Mouse (Mus musculus): ENCODE results near the gene Wdr27.
A peak's percentile ranks its signal among the peaks of the same experiment; 100 is the strongest.
"Not testable (repeated sequence)": the region's sequence is repeated elsewhere in the genome, so short reads cannot be mapped to it uniquely, and the experiment has no call there.

Gene Wdr27

GRCm38 (mm10) chr17:14928631-14929030, 14.3 kb downstream of the Wdr27 start:
- no peak for DNase-seq

GRCm38 (mm10) chr17:14927644-14928218, 15.2 kb downstream of the Wdr27 start:
- DNase-seq, result no peak

DNA sequence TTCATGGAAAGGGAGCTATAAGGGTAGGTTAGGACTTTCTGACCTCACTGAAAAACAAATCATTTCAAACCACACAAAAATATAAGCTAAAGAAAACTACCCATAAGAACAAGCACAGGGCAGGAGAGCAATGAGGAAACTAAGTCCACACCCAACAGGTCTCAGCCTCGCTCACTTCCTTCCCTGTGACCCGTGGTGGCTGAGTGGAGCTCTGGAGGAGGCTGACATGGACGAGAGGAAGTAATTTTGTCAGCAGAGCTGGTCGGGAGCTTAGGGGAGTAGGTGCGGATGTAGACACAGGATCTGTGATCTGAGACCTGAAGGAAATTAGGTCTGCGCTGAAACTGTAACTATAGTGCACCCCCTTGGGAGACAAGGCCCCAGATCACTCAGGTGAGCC, 21.4 kb downstream of the Wdr27 start:
- DNase-seq, result no peak

- no peak for DNase-seq
Measured at GRCm38 (mm10) chr17:14917866-14918265, 25.1 kb downstream of the Wdr27 start.

DNA sequence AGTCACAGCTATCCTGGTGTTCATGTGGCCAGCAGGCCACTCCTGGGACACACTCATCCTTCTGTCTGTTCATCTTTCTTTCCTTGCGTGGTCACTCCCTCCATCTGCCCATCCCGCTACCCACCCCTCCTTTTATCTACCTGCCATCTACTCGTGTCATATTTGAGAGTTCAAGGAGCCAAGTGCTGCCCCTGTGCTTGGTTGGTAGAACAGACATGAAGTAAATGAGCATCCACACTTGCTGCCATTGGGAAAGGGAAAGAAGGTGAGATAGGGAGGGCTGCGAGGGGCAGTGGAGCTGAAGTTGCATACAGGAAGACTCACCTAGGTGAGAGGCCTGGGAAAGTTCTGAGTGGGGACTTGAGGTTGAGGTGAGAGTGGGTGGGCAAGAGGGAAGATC, 28.6 kb downstream of the Wdr27 start:
- no peak for DNase-seq

GRCm38 (mm10) chr17:14912981-14913380, 30.0 kb downstream of the Wdr27 start:
- no peak for DNase-seq

- peak; percentile 29 for DNase-seq
Measured at GRCm38 (mm10) chr17:14912420-14912819, 30.5 kb downstream of the Wdr27 start.

- no peak for DNase-seq
Measured at GRCm38 (mm10) chr17:14910771-14911170, 32.2 kb downstream of the Wdr27 start.

- no peak for DNase-seq
Measured at GRCm38 (mm10) chr17:14909331-14909730, 33.6 kb downstream of the Wdr27 start.

DNA sequence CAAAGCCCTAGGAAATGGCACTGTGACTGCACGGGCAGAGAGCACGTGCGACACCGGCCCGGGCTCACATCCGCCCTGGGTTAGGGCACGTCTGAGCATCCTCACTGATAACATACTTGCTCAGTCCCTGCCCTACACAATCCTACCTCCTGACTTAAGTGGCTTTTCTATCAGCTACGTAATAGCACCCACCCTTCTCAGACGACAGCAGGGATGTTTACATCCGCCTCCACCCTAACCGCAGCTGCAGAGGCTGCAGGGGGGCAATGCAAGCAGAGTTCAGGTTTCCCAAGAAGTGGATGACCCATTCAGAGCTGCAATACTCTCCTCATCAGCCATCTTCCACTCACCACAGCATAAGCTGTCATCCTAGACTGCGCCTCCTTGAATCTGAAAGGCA, 35.8 kb downstream of the Wdr27 start:
- DNase-seq, result no peak

DNA sequence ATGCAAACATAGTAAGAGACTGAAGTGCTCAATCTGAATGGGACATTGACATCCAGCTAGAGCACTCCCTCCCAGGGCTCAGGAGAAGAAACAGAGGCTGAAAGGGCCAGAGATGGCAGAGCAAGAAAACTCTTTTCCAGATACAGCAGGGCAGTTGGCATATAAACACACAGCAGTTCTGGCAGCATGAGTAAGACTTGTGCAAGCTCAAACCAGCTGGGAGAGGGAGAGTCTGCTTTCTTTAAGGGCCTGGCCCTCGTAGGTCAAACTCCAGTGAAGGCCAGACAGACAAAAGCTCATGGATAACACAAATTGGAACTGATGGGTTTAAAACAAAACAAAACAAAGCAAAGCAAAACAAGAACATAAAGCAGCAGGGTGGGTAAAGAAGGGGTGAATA, 36.3 kb downstream of the Wdr27 start:
- no peak for DNase-seq

- DNase-seq, result peak; percentile 85
Measured at GRCm38 (mm10) chr17:14904637-14905265, 38.2 kb downstream of the Wdr27 start.

- DNase-seq, result no peak
Measured at GRCm38 (mm10) chr17:14904206-14904605, 38.8 kb downstream of the Wdr27 start.

GRCm38 (mm10) chr17:14903212-14903611, 39.7 kb downstream of the Wdr27 start:
- no peak for DNase-seq

GRCm38 (mm10) chr17:14898972-14899371, 44.0 kb downstream of the Wdr27 start:
- DNase-seq, result no peak

DNA sequence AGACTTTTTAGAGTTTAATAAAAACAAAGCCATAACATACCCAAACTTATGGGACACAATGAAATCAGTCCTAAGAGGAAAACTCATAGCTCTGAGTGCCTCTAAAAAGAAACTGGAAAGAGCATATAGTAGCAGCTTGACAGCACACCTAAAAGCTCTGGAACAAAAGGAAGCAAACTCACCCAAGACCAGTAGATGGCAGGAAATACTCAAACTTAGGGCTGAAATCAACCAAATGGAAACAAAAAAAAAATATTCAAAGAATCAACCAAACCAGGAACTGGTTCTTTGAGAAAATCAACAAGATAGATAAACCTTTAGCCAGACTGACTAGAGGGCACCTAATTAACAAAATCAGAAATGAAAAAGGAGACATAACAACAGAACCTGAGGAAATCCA, 47.9 kb downstream of the Wdr27 start:
- DNase-seq, result not testable (repeated sequence)

DNA sequence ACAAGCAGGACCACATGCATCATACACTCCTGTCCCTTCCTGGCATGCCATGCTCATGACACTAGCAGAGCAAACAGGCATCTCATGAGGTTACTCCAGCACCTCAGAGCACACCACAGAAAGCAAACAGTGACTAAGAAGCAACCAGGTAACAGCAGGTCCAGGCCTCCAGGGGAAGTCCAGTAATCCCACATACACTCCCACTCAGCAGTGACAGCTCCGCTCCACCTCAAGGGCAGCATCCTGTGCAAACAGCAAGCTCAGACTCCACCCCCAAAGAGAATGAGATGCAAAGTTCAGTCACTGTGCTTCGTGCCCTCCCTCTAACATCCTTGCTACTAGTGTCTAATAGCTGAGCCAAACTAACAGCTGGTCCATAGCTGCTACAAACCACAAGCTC, 56.0 kb downstream of the Wdr27 start:
- DNase-seq, result no peak

DNA sequence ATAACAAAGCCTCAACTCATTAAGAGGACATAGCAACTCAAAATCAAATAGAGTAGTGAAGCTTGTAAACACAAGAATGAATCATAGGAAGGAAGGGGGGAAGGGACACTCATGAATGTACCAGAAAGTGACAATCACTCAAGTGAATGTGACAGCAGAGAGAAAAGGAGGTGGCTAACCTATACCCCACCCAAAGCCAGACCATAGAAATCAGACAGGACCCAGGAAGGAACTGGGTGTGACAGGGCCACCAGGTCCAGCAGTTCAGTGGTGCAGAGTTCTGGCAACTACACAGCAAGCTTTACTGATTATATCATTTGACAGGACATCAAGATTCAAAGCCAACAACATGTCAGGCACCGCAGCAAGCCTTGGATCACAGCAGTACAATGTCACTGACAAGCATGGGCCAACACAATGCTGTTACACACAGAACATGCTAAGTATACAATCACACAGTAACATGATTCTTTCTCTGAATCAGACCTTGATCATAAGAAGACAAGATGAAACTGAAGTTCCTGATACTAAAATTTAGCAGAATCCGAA, 68.2 kb downstream of the Wdr27 start:
- no peak for DNase-seq

DNA sequence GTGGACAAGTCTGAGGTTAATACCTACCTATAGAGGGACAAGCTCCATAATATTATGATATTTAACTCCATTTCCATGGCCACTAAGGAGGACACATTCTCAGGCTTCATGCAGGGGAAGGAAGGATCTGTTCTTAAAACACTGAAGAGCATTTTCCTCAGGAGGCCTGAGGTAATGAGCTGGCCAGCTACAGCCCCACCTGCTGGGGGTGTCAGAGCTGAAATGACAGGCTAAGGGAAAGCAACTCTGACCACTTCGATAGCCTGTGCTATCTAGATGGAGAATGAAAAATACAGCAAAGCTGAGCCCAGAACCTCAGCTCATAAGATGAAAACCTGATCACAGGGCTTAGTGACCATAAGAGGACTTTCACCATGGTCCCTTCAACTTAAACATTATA, 82.7 kb downstream of the Wdr27 start:
- no peak for DNase-seq

DNA sequence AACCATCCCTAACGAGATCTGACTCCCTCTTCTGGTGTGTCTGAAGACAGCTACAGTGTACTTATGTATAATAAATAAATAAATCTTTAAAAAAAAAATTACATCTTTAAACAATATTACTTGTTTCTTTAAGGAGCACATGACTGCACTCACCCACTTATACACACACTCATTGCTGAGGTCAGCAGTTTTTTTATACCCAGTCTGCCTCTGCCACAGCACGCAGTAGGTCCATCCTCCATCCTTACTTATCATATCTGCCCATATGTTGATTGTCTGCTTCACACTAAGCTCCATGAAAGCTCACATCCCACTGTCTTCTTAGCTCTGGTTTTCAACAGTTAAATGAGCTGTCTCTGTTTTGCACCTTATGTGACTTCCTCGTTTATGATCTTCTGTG, 95.2 kb downstream of the Wdr27 start:
- DNase-seq, result no peak

DNA sequence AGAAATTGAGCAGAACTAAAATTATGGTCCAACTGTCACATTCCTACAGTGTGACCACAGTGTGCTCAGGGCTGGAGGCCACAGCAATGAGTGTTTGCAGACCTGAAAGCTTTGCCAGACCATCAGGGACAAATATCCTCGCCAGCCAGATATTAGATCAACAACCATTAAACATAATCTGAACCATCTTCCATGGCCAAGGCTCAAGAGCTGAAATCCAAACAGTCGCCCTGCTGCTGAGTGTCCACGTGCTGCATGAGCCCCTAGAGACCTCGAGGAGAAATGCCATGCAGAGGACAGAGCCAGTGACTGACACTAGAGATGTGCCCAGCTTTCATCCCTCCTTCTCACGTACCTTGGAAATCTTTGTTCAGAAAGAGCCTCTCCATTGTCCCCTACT, 96.1 kb downstream of the Wdr27 start:
- no peak for DNase-seq

GRCm38 (mm10) chr17:14826715-14827295, 116.2 kb downstream of the Wdr27 start:
- no peak for DNase-seq

- DNase-seq, result no peak
Measured at GRCm38 (mm10) chr17:14824938-14825337, 118.0 kb downstream of the Wdr27 start.

DNA sequence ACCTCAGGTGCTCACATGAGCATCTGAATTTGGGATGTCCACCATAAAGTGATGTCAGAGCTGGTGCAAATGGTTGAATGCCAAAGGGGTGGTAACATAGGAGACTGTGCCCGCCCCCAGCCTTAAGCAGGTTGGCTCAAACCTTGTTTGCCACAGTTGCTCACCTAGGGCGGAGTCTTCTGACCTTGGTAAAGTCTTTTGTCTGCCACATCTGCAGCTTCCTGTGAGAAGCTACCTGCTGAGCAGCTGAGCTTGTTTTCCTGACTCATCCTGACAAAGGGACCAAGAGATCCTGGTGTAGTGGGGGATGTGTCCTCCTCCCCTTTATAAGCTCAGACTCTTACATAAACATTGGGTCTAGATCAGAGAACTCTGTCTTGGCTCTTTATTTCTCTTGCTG, 125.0 kb downstream of the Wdr27 start:
- no peak for DNase-seq

DNA sequence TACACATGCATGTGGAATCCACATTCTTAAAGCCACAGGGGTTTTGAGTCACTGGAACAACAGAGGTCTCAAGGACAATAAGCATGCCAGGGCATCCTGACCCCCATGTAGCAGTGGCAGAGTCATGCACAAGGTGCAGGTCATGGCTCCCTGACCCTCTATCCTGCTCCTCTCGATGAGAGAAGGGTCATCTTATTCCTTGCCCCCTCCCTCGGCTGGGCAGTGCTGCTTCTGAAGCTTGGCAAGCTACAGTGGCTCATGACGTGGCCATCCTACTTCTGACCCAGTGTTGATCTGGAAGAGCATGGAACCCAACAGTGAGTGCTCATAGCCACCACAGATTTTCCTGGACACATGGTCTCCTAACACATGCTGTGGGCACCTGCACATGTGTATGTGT, 126.9 kb downstream of the Wdr27 start:
- DNase-seq, result no peak
